Mouse (Mus musculus) thymus, postnatal 14 days (tissue): Measurements from ENCODE around the gene H2al1a.

Source experiments
- DNase-seq: peaks from one replicate; pipeline ENCODE4 v3.0.0; 2021

Gene H2al1a

GRCm38 (mm10) chrX:11346756-11347155, 47.7 kb downstream of the H2al1a start:
- DNase-seq, result no peak
